Mouse (Mus musculus): Measurements from ENCODE around the gene Gpn3. TPM values are rescaled to one million over a fixed set of nuclear protein-coding genes. Genes with fewer than 3 reads are reported as not detected.

Gpn3 gene
- total and polyA plus RNA-seq, 3 experiments = 61.4 to 96.1 (median 74.6) TPM

GRCm38 (mm10) chr5:122401303-122401640, 29.6 kb downstream of the Gpn3 start:
- Histone ChIP-seq H3K4me1 (ENCODE audit: control insufficient read depth in 1 of 2, insufficient read depth in 2 of 2) (peaks cover 0 to 27% of the 10 kb centered on the region in 2 experiments; a peak in 2 of 4 replicates), H3K27ac (ENCODE audit: insufficient read depth, low read depth) (no peak overlapping the region), H3K36me3 (replicated peaks in 1 of 2; ENCODE audit: control insufficient read depth in 1 of 2, insufficient read depth in 1 of 2, low read length in 1 of 2) (peaks cover 78 to 98% of the 10 kb centered on the region in 2 experiments), H3K9me3 (replicated peaks; ENCODE audit: low read length) (no peaks in the 10 kb centered on the region), H3K4me3 (replicated peaks in 1 of 3; ENCODE audit: low read depth in 2 of 3, low read length in 2 of 3, poor library complexity in 1 of 3) (no peak overlapping the region), H3K4me2 (ENCODE audit: insufficient read depth, low read depth, poor library complexity, severe bottlenecking) (no peak overlapping the region), H3K79me2 (replicated peaks; ENCODE audit: control insufficient read depth, extremely low read depth, insufficient read depth, poor library complexity, severe bottlenecking) (peaks cover 16% of the 10 kb centered on the region; the same call in 1 of the 2 replicates), H3K9ac (ENCODE audit: insufficient read depth, low read depth) (no peak overlapping the region), H3K27me3 (replicated peaks) (no peaks in the 10 kb centered on the region)
- in situ Hi-C loops (cut with MboI; ENCODE audit: low pct_ligation_motif_present, low pct_unique_long_range_greater_than_20kb, low sequenced_read_pairs) = no loop called here
- dilution Hi-C loops (cut with MboI; ENCODE audit: extremely low pct_ligation_motif_present, extremely low pct_unique_long_range_greater_than_20kb, low sequenced_read_pairs) = no loop called here
- peak; percentile 79 to 88 for TF ChIP-seq CTCF (conservative IDR thresholded peaks at IDR 0.05 in 1 of 2, IDR thresholded peaks at IDR 0.05 in 1 of 2; ENCODE audit: low read depth in 2 of 2, low read length in 2 of 2)
- TF ChIP-seq POLR2A (IDR thresholded peaks at IDR 0.05; ENCODE audit: low read depth, low read length) = no peak
- no peak for TF ChIP-seq HCFC1 (IDR thresholded peaks at IDR 0.05; ENCODE audit: low read depth, low read length)
- no peak for TF ChIP-seq MYC (IDR thresholded peaks at IDR 0.05; ENCODE audit: low read depth, low read length)
- peak; percentile 68 for TF ChIP-seq RAD21 (IDR thresholded peaks at IDR 0.05; ENCODE audit: low read depth, low read length)
- TF ChIP-seq ZKSCAN1 (IDR thresholded peaks at IDR 0.05; ENCODE audit: borderline replicate concordance, low read depth, low read length) = no peak
- TF ChIP-seq ETS1 (conservative IDR thresholded peaks at IDR 0.05; ENCODE audit: low read depth, low read length) = no peak
- no peak for TF ChIP-seq USF2 (conservative IDR thresholded peaks at IDR 0.05; ENCODE audit: low read depth, low read length)
- TF ChIP-seq IRF4 (IDR thresholded peaks at IDR 0.05; ENCODE audit: low read depth, low read length) = no peak
- TF ChIP-seq NRF1 (IDR thresholded peaks at IDR 0.05; ENCODE audit: low read depth, low read length) = no peak
- no peak for TF ChIP-seq ZC3H11A (IDR thresholded peaks at IDR 0.05; ENCODE audit: low read depth, low read length)
- no peak for TF ChIP-seq BHLHE40 (IDR thresholded peaks at IDR 0.05; ENCODE audit: low read depth, low read length)
- no peak for TF ChIP-seq CHD2 (IDR thresholded peaks at IDR 0.05; ENCODE audit: low read length)
- TF ChIP-seq MXI1 (IDR thresholded peaks at IDR 0.05; ENCODE audit: low read depth, low read length) = no peak
- no peak for TF ChIP-seq UBTF (IDR thresholded peaks at IDR 0.05; ENCODE audit: low read depth, low read length)
- TF ChIP-seq ELF1 (IDR thresholded peaks at IDR 0.05; ENCODE audit: low read depth, low read length) = no peak
- no peak for TF ChIP-seq MEF2A (IDR thresholded peaks at IDR 0.05; ENCODE audit: borderline replicate concordance, low read depth, low read length)
- TF ChIP-seq SMC3 (IDR thresholded peaks at IDR 0.05; ENCODE audit: low read depth, low read length) = peak; percentile 52
- no peak for DNase-seq (ENCODE audit: extremely low read depth)

GRCm38 (mm10) chr5:122402160-122402559, 30.5 kb downstream of the Gpn3 start:
- no peak overlapping the region for H3K4me3 ChIP-seq (replicated peaks in 1 of 3; ENCODE audit: low read depth in 2 of 3, low read length in 2 of 3, poor library complexity in 1 of 3)
- no peak overlapping the region for H3K27ac ChIP-seq (ENCODE audit: insufficient read depth, low read depth)
- DNase-seq (ENCODE audit: extremely low read depth) = no peak
- peaks cover 80 to 99% of the 10 kb centered on the region in 2 experiments for H3K36me3 ChIP-seq (replicated peaks in 1 of 2; ENCODE audit: control insufficient read depth in 1 of 2, insufficient read depth in 1 of 2, low read length in 1 of 2)
- dilution Hi-C loops (cut with MboI; ENCODE audit: extremely low pct_ligation_motif_present, extremely low pct_unique_long_range_greater_than_20kb, low sequenced_read_pairs) (no loop called here), in situ Hi-C loops (cut with MboI; ENCODE audit: low pct_ligation_motif_present, low pct_unique_long_range_greater_than_20kb, low sequenced_read_pairs) (no loop called here)
- peaks cover 0 to 20% of the 10 kb centered on the region in 2 experiments; a peak in 2 of 4 replicates for H3K4me1 ChIP-seq (ENCODE audit: control insufficient read depth in 1 of 2, insufficient read depth in 2 of 2)
- H3K4me2 ChIP-seq (ENCODE audit: insufficient read depth, low read depth, poor library complexity, severe bottlenecking) = no peak overlapping the region
- no peak overlapping the region for H3K9ac ChIP-seq (ENCODE audit: insufficient read depth, low read depth)
- no peaks in the 10 kb centered on the region for H3K9me3 ChIP-seq (replicated peaks; ENCODE audit: low read length)
- TF ChIP-seq IRF4 (IDR thresholded peaks at IDR 0.05; ENCODE audit: low read depth, low read length) (no peak), MXI1 (IDR thresholded peaks at IDR 0.05; ENCODE audit: low read depth, low read length) (no peak), POLR2AphosphoS2 (IDR thresholded peaks at IDR 0.05; ENCODE audit: low read depth, low read length) (no peak), ZNF384 (IDR thresholded peaks at IDR 0.05; ENCODE audit: low read depth, low read length) (no peak), UBTF (IDR thresholded peaks at IDR 0.05; ENCODE audit: low read depth, low read length) (no peak), ZMIZ1 (IDR thresholded peaks at IDR 0.05; ENCODE audit: low read depth, low read length) (no peak), TBP (conservative IDR thresholded peaks at IDR 0.05; ENCODE audit: low read depth, low read length) (no peak)
- H3K27me3 ChIP-seq (replicated peaks) = no peaks in the 10 kb centered on the region
- H3K79me2 ChIP-seq (replicated peaks; ENCODE audit: control insufficient read depth, extremely low read depth, insufficient read depth, poor library complexity, severe bottlenecking) = peaks cover 13% of the 10 kb centered on the region; the same call in 1 of the 2 replicates
